Comparison of ENCODE assay signal across 16 mouse cellular contexts in genomic region chr3:27461861-27462260, GRCm38 (mm10).
DNase-seq lines count a peak whose midpoint lies in the region; ATAC-seq lines count a peak whose summit lies in the region.
"Had no signal": no experiment of that assay in that cellular context is flagged by ENCODE, and none has a peak within 500 bp of the region (broad histone marks: within the 10 kb centered on the region; RNA-seq: fewer than 3 reads in every experiment).

No protein-coding gene starts in this region.

- WGBS in heart, embryonic 13.5 days: 63% methylated on average over 7 of the region's 7 CpGs
- 91% methylated on average over 7 of the region's 7 CpGs for WGBS in midbrain, embryonic 11.5 days
- 91% methylated on average over 7 of the region's 7 CpGs for WGBS in midbrain, embryonic 14.5 days

- H3K4me1 ChIP-seq in heart, embryonic 13.5 days: peaks cover 41% of the 10 kb centered on the region
- H3K4me1 ChIP-seq in midbrain, embryonic 11.5 days (ENCODE audit: control insufficient read depth, insufficient read depth, low read length): no peaks in the 10 kb centered on the region
- no peaks in the 10 kb centered on the region for H3K4me1 ChIP-seq in midbrain, embryonic 14.5 days (ENCODE audit: control insufficient read depth, insufficient read depth, low read length)
- H3K4me1 ChIP-seq: forebrain, embryonic 15.5 days; limb, embryonic 12.5 days; liver, embryonic 13.5 days; lung, embryonic 15.5 days; midbrain, embryonic 15.5 days; stomach, embryonic 15.5 days had no signal

- no peak for DNase-seq in heart, adult 11 months
- DNase-seq in midbrain, embryonic 11.5 days (ENCODE audit: low spot score, missing footprints): peak; percentile 64
- DNase-seq in midbrain, embryonic 14.5 days: no peak
- DNase-seq in thymus, adult 18-20 months: peak; percentile 65 to 76
- peak; percentile 69 for DNase-seq in thymus, postnatal 4 days
- DNase-seq in cerebellum, adult 11-12 months: no peak
- DNase-seq in lung, postnatal 36 days: no peak
- DNase-seq: liver, embryonic 13.5 days; right cerebral cortex, postnatal 25 days had no signal

- no peak for ATAC-seq in heart, embryonic 13.5 days (ENCODE audit: extremely low read depth, insufficient number of reproducible peaks, low FRiP score, low TSS enrichment)
- no peak for ATAC-seq in midbrain, embryonic 11.5 days (ENCODE audit: low FRiP score)
- ATAC-seq in midbrain, embryonic 14.5 days (ENCODE audit: low FRiP score, low TSS enrichment): no peak

- H3K27me3 ChIP-seq in heart, embryonic 13.5 days (replicated peaks): no peaks in the 10 kb centered on the region
- no peaks in the 10 kb centered on the region for H3K27me3 ChIP-seq in midbrain, embryonic 11.5 days (ENCODE audit: control insufficient read depth, insufficient read depth, low read length)
- no peaks in the 10 kb centered on the region for H3K27me3 ChIP-seq in midbrain, embryonic 14.5 days (ENCODE audit: control insufficient read depth, insufficient read depth, low read length)
- H3K27me3 ChIP-seq: forebrain, embryonic 15.5 days; limb, embryonic 12.5 days; liver, embryonic 13.5 days; lung, embryonic 15.5 days; midbrain, embryonic 15.5 days; stomach, embryonic 15.5 days had no signal

- no peak overlapping the region for H3K4me3 ChIP-seq in heart, embryonic 13.5 days
- no peak overlapping the region for H3K4me3 ChIP-seq in midbrain, embryonic 11.5 days (ENCODE audit: low read depth, low read length)
- no peak overlapping the region for H3K4me3 ChIP-seq in midbrain, embryonic 14.5 days (replicated peaks; ENCODE audit: low read depth, low read length)
- H3K4me3 ChIP-seq: forebrain, embryonic 15.5 days; limb, embryonic 12.5 days; liver, embryonic 13.5 days; lung, embryonic 15.5 days; midbrain, embryonic 15.5 days; stomach, embryonic 15.5 days had no signal

- peaks cover 92% of the 10 kb centered on the region for H3K36me3 ChIP-seq in heart, embryonic 13.5 days
- H3K36me3 ChIP-seq in midbrain, embryonic 11.5 days (ENCODE audit: control insufficient read depth, insufficient read depth, low read length): no peaks in the 10 kb centered on the region
- H3K36me3 ChIP-seq in midbrain, embryonic 14.5 days (ENCODE audit: control insufficient read depth, insufficient read depth, low read length): 0 out of 2 replicates have a peak, but pooled peaks cover 11% of the 10 kb centered on the region
- H3K36me3 ChIP-seq: forebrain, embryonic 15.5 days; midbrain, embryonic 15.5 days had no signal

- H3K4me2 ChIP-seq in heart, embryonic 13.5 days: no peak overlapping the region
- no peak overlapping the region for H3K4me2 ChIP-seq in midbrain, embryonic 11.5 days
- no peak overlapping the region for H3K4me2 ChIP-seq in midbrain, embryonic 14.5 days (ENCODE audit: low read length)
- H3K4me2 ChIP-seq: forebrain, embryonic 15.5 days; limb, embryonic 12.5 days; liver, embryonic 13.5 days; lung, embryonic 15.5 days; midbrain, embryonic 15.5 days; stomach, embryonic 15.5 days had no signal

- no peak overlapping the region for H3K27ac ChIP-seq in heart, embryonic 13.5 days (replicated peaks)
- H3K27ac ChIP-seq in midbrain, embryonic 11.5 days (ENCODE audit: low read depth, low read length): no peak overlapping the region
- no peak overlapping the region for H3K27ac ChIP-seq in midbrain, embryonic 14.5 days (replicated peaks; ENCODE audit: low read depth, low read length)
- H3K27ac ChIP-seq: forebrain, embryonic 15.5 days; limb, embryonic 12.5 days; liver, embryonic 13.5 days; lung, embryonic 15.5 days; macrophage; midbrain, embryonic 15.5 days; stomach, embryonic 15.5 days had no signal

- H3K9ac ChIP-seq in heart, embryonic 13.5 days: peak overlapping the region; percentile 1; the same call in 1 of the 2 replicates
- H3K9ac ChIP-seq in midbrain, embryonic 11.5 days (ENCODE audit: low read length): no peak overlapping the region
- no peak overlapping the region for H3K9ac ChIP-seq in midbrain, embryonic 14.5 days (replicated peaks; ENCODE audit: low read length)
- H3K9ac ChIP-seq: forebrain, embryonic 15.5 days; limb, embryonic 12.5 days; liver, embryonic 13.5 days; lung, embryonic 15.5 days; midbrain, embryonic 15.5 days; stomach, embryonic 15.5 days had no signal

- H3K9me3 ChIP-seq in heart, embryonic 13.5 days: no peaks in the 10 kb centered on the region
- no peaks in the 10 kb centered on the region for H3K9me3 ChIP-seq in midbrain, embryonic 11.5 days (ENCODE audit: control insufficient read depth, low read length)
- no peaks in the 10 kb centered on the region for H3K9me3 ChIP-seq in midbrain, embryonic 14.5 days (ENCODE audit: control insufficient read depth, low read length)
- H3K9me3 ChIP-seq: forebrain, embryonic 15.5 days; limb, embryonic 12.5 days; liver, embryonic 13.5 days; lung, embryonic 15.5 days; midbrain, embryonic 15.5 days; stomach, embryonic 15.5 days had no signal

Comparison
In these comparisons a context has a peak if more than half of its experiments do, and no peak if none do; other contexts are left out.
1. DNase-seq: peak in midbrain, embryonic 11.5 days (single experiment), thymus, adult 18-20 months (2 of 2) and thymus, postnatal 4 days (single experiment); none in heart, adult 11 months (single experiment), midbrain, embryonic 14.5 days (single experiment), cerebellum, adult 11-12 months (single experiment) and lung, postnatal 36 days (single experiment).